Mouse (Mus musculus): Measurements from ENCODE around the gene Focad. TPM values are rescaled to one million over a fixed set of nuclear protein-coding genes. Genes with fewer than 3 reads are reported as not detected.
A peak's percentile ranks its signal among the peaks of the same experiment; 100 is the strongest.
"Not testable (repeated sequence)": the region's sequence is repeated elsewhere in the genome, so short reads cannot be mapped to it uniquely, and the experiment has no call there.

Focad gene
- polyA plus RNA-seq, 1 experiment from 2014 or later: 14.6 TPM

DNA sequence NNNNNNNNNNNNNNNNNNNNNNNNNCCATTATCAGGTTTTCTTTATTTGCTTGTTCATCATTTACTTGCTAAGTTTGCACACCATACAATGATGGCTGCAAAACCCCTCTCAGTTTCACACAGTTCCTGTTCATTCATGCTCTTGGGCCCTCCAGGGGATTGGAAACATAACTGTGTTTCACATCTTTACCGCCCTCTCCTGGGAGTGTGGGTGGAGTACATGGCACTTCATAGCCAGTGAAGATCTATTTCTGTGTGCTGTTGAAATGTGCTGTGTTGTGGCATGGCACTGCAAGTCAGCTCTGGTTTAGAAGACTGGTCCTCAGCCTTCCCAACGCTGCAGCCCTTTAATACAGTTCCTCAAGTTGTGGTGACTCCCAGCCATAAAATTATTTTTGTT, 262.2 kb downstream of the Focad start:
- H3K4me1 ChIP-seq (replicated peaks; ENCODE audit: control insufficient read depth, insufficient read depth, low read length): no peaks in the 10 kb centered on the region
- DNase-seq (ENCODE audit: low spot score): peak; percentile 37
- no peak overlapping the region for H3K4me2 ChIP-seq (replicated peaks; ENCODE audit: low read depth, low read length)
- H3K27ac ChIP-seq (ENCODE audit: low read depth, low read length): no peak overlapping the region
- H3K36me3 ChIP-seq (ENCODE audit: control insufficient read depth, insufficient read depth, low read length): no peaks in the 10 kb centered on the region
- no peak overlapping the region for H3K9ac ChIP-seq (ENCODE audit: low read depth, low read length)
- H3K27me3 ChIP-seq (ENCODE audit: control insufficient read depth, insufficient read depth, low read length): no peaks in the 10 kb centered on the region
- no peak for ATAC-seq (ENCODE audit: low FRiP score)
- H3K4me3 ChIP-seq (ENCODE audit: low read depth, low read length): no peak overlapping the region
- 62% methylated on average over 2 of the region's 2 CpGs for WGBS
- H3K9me3 ChIP-seq (ENCODE audit: control insufficient read depth, low read length): no peaks in the 10 kb centered on the region

DNA sequence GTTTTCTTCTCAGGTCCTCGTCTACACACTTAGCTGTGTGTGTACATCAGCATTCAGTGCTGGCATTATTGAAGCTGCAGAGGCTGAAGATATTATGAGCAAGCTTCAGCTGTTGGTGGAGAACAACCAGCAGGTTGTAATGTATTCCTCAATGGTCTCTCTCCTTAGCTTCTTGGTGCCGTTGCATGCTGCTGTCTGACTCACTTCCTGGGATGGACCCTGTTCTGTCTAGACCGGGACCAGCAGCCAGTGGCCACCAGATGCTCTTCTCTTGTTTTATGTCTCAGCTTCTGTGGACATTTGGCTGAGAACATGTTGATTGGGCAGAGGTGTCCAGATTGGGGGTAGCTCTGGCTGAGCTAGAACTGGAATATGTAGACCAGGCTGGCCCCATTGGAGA, 263.0 kb downstream of the Focad start:
- Histone ChIP-seq H3K36me3 (ENCODE audit: control insufficient read depth, insufficient read depth, low read length) (no peaks in the 10 kb centered on the region), H3K9ac (ENCODE audit: low read depth, low read length) (no peak overlapping the region), H3K4me1 (replicated peaks; ENCODE audit: control insufficient read depth, insufficient read depth, low read length) (no peaks in the 10 kb centered on the region), H3K27me3 (ENCODE audit: control insufficient read depth, insufficient read depth, low read length) (no peaks in the 10 kb centered on the region), H3K27ac (ENCODE audit: low read depth, low read length) (no peak overlapping the region), H3K9me3 (ENCODE audit: control insufficient read depth, low read length) (no peaks in the 10 kb centered on the region), H3K4me3 (ENCODE audit: low read depth, low read length) (no peak overlapping the region), H3K4me2 (replicated peaks; ENCODE audit: low read depth, low read length) (no peak overlapping the region)
- DNase-seq (ENCODE audit: low spot score): no peak
- 88% methylated on average over 3 of the region's 3 CpGs for WGBS
- ATAC-seq (ENCODE audit: low FRiP score): no peak

DNA sequence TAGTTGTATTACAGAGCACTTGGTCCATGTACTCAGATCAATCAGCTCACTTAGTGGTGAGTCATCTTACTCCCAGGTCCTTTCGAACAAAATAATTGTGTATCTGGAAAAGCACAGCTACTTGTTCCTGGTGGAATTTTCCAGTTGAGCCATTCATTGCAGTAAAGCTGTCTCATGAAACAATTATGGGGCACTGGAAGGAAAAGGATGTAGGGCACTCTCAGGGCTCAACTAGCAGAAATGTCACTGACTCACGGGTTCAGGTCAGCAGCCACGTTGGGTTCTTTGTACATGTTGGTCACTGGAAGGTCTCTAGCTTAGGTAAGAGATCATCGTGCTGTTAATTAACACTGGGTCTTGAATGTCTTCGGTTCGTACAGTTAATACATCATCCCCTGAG, 275.5 kb downstream of the Focad start:
- Histone ChIP-seq H3K36me3 (ENCODE audit: control insufficient read depth, insufficient read depth, low read length) (no peaks in the 10 kb centered on the region), H3K4me1 (replicated peaks; ENCODE audit: control insufficient read depth, insufficient read depth, low read length) (no peaks in the 10 kb centered on the region), H3K27me3 (ENCODE audit: control insufficient read depth, insufficient read depth, low read length) (no peaks in the 10 kb centered on the region), H3K9ac (ENCODE audit: low read depth, low read length) (no peak overlapping the region), H3K9me3 (ENCODE audit: control insufficient read depth, low read length) (no peaks in the 10 kb centered on the region), H3K27ac (ENCODE audit: low read depth, low read length) (no peak overlapping the region), H3K4me2 (replicated peaks; ENCODE audit: low read depth, low read length) (no peak overlapping the region), H3K4me3 (ENCODE audit: low read depth, low read length) (no peak overlapping the region)
- WGBS: 91% methylated on average over 6 of the region's 6 CpGs
- DNase-seq (ENCODE audit: low spot score) (no peak), ATAC-seq (ENCODE audit: low FRiP score) (no peak)

DNA sequence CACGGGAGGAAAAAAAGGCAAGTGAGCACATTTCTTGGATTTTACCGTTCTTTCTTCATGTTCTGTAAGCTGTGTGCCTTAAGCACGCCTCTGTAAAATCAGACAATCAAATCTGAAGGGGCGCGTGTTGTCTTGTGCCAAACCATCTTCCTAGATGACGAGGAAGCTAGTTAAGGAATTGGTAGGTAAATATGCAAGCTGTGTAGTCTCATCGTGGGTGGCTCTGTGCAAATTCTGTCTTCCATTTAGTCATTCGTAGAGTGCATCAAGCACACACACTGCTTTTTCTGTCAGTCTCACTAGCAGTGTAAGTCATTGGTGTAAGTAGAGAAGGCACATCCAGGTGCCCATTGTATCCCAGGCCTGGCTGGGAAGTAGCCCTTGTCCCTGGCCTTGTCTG, 276.4 kb downstream of the Focad start:
- no peak for ATAC-seq (ENCODE audit: low FRiP score)
- Histone ChIP-seq H3K9me3 (ENCODE audit: control insufficient read depth, low read length) (no peaks in the 10 kb centered on the region), H3K36me3 (ENCODE audit: control insufficient read depth, insufficient read depth, low read length) (no peaks in the 10 kb centered on the region), H3K4me2 (replicated peaks; ENCODE audit: low read depth, low read length) (no peak overlapping the region), H3K9ac (ENCODE audit: low read depth, low read length) (no peak overlapping the region), H3K4me3 (ENCODE audit: low read depth, low read length) (no peak overlapping the region), H3K27me3 (ENCODE audit: control insufficient read depth, insufficient read depth, low read length) (no peaks in the 10 kb centered on the region), H3K27ac (ENCODE audit: low read depth, low read length) (no peak overlapping the region), H3K4me1 (replicated peaks; ENCODE audit: control insufficient read depth, insufficient read depth, low read length) (no peaks in the 10 kb centered on the region)
- WGBS: 96% methylated on average over 8 of the region's 8 CpGs
- no peak for DNase-seq (ENCODE audit: low spot score)

DNA sequence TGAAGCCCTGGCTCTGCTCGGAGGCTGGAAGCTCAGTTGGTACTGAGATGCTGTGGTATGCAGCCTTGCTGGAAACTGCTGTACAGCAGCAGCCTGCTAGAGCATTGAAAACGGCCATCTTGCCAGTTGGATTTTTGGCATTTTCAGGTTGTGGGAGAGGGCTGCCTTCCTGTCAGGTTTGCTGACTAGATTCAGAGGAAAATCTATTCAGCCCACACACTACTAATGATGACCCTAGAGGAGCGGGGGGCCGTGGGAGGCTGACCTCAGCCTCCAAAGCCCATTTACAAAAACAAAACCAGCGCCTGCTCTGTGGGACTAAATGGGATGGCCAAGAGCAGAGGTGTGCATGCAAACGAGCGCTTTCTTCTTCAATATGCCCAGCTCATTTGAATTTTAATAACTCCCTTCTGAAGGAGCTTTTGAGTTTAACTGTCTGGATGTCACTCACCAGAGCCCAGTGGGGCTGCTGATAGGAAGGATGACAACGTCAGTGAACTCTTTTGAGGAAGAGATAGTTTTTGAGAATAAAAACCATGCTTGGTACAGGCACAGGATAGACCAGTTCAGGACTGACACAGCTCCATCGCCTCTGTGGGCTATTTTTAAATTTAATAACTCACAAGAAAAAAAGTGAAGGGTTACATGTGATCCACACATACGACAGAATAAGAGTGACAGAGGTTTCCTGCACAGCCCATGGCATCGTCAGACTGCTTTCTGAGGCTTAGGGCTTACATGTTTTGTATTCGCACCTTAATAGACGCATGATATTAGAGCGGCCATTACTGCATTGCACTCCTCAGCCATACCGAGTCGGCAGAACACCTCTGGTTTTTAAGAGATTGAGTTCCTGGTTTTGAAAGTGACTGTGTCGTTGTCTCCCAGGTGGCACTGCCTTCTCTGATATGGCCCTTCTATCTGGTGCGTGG, 278.1 kb downstream of the Focad start:
- no peak overlapping the region for H3K4me3 ChIP-seq (ENCODE audit: low read depth, low read length)
- WGBS: 62% methylated on average over 18 of the region's 18 CpGs
- H3K9ac ChIP-seq (ENCODE audit: low read depth, low read length): no peak overlapping the region
- ATAC-seq (ENCODE audit: low FRiP score) (peak; percentile 82), DNase-seq (ENCODE audit: low spot score) (peak; percentile 15)
- no peaks in the 10 kb centered on the region for H3K27me3 ChIP-seq (ENCODE audit: control insufficient read depth, insufficient read depth, low read length)
- no peaks in the 10 kb centered on the region for H3K36me3 ChIP-seq (ENCODE audit: control insufficient read depth, insufficient read depth, low read length)
- H3K27ac ChIP-seq (ENCODE audit: low read depth, low read length): no peak overlapping the region
- H3K4me1 ChIP-seq (replicated peaks; ENCODE audit: control insufficient read depth, insufficient read depth, low read length): no peaks in the 10 kb centered on the region
- no peak overlapping the region for H3K4me2 ChIP-seq (replicated peaks; ENCODE audit: low read depth, low read length)
- H3K9me3 ChIP-seq (ENCODE audit: control insufficient read depth, low read length): no peaks in the 10 kb centered on the region

DNA sequence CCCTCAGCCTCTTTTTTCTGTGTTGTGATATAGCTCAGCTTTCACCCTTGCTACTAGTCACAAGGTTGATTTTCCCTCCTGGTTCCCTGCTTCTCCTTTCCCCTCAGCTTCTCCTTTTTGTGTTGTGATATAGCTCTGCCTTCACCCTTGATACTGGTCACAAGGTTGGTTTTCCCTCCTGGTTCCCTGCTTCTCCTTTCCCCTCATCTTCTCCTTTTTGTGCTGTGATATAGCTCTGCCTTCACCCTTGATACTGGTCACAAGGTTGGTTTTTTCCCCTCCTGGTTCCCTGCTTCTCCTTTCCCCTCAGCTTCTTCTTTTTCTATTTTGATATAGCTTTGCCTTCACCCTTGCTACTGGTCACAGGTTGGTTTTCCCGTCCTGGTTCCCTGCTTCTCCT, 295.6 kb downstream of the Focad start:
- 86% methylated on average over 1 of the region's 1 CpGs for WGBS
- no peak overlapping the region for H3K4me2 ChIP-seq (replicated peaks; ENCODE audit: low read depth, low read length)

DNA sequence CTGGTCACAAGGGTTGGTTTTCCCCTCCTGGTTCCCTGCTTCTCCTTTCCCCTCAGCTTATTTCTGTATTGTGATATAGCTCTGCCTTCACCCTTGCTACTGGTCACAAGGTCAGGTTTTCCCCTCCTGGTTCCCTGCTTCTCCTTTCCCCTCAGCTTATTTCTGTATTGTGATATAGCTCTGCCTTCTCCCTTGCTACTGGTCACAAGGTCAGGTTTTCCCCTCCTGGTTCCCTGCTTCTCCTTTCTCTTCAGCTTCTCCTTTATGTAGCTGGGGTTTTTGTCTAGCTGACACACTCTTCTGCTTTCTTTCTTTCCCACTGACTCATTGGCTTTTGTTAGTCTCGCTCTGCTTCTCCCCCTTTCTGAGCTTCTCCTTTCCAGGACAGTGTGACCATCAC, 296.2 kb downstream of the Focad start:
- not testable (repeated sequence) for H3K4me3 ChIP-seq (ENCODE audit: low read depth, low read length); H3K4me1 ChIP-seq (replicated peaks; ENCODE audit: control insufficient read depth, insufficient read depth, low read length); H3K9ac ChIP-seq (ENCODE audit: low read depth, low read length); H3K27ac ChIP-seq (ENCODE audit: low read depth, low read length); DNase-seq (ENCODE audit: low spot score); H3K27me3 ChIP-seq (ENCODE audit: control insufficient read depth, insufficient read depth, low read length); H3K9me3 ChIP-seq (ENCODE audit: control insufficient read depth, low read length); H3K36me3 ChIP-seq (ENCODE audit: control insufficient read depth, insufficient read depth, low read length); H3K4me2 ChIP-seq (replicated peaks; ENCODE audit: low read depth, low read length); ATAC-seq (ENCODE audit: low FRiP score)
- WGBS: 42% methylated on average over 1 of the region's 1 CpGs

More for the DNA sequence above, 295.6 kb downstream of the Focad start:
- H3K4me3 ChIP-seq (ENCODE audit: low read depth, low read length): no peak overlapping the region
- no peaks in the 10 kb centered on the region for H3K36me3 ChIP-seq (ENCODE audit: control insufficient read depth, insufficient read depth, low read length)
- no peaks in the 10 kb centered on the region for H3K27me3 ChIP-seq (ENCODE audit: control insufficient read depth, insufficient read depth, low read length)
- H3K9me3 ChIP-seq (ENCODE audit: control insufficient read depth, low read length): no peaks in the 10 kb centered on the region
- H3K4me1 ChIP-seq (replicated peaks; ENCODE audit: control insufficient read depth, insufficient read depth, low read length): no peaks in the 10 kb centered on the region
- ATAC-seq (ENCODE audit: low FRiP score): no peak
- no peak overlapping the region for H3K27ac ChIP-seq (ENCODE audit: low read depth, low read length)
- H3K9ac ChIP-seq (ENCODE audit: low read depth, low read length): no peak overlapping the region
- DNase-seq (ENCODE audit: low spot score): no peak

DNA sequence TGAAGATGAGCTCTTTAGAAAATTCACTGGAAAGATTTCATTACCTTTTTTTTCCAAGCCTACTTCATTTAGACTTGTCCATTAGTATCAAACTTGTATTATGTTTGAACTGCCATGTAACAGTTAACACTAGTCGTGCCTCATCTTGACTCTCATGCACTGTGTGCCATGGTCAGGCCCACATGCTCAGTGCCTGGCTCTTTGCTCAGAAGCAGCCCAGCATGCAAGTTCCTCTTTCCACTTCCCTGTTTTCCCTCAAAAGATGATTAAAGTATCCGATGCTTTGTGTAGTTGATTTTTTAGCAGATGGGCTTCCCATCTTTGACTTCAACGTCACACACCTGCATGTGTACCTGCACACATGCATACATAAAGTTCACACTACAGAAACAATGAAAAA, 301.3 kb downstream of the Focad start:
- WGBS: 92% methylated on average over 3 of the region's 3 CpGs
- ATAC-seq (ENCODE audit: low FRiP score) (no peak), DNase-seq (ENCODE audit: low spot score) (no peak)
- Histone ChIP-seq H3K9ac (ENCODE audit: low read depth, low read length) (no peak overlapping the region), H3K27me3 (ENCODE audit: control insufficient read depth, insufficient read depth, low read length) (no peaks in the 10 kb centered on the region), H3K36me3 (ENCODE audit: control insufficient read depth, insufficient read depth, low read length) (no peaks in the 10 kb centered on the region), H3K9me3 (ENCODE audit: control insufficient read depth, low read length) (no peaks in the 10 kb centered on the region), H3K4me2 (replicated peaks; ENCODE audit: low read depth, low read length) (no peak overlapping the region), H3K27ac (ENCODE audit: low read depth, low read length) (no peak overlapping the region), H3K4me3 (ENCODE audit: low read depth, low read length) (no peak overlapping the region), H3K4me1 (replicated peaks; ENCODE audit: control insufficient read depth, insufficient read depth, low read length) (no peaks in the 10 kb centered on the region)

DNA sequence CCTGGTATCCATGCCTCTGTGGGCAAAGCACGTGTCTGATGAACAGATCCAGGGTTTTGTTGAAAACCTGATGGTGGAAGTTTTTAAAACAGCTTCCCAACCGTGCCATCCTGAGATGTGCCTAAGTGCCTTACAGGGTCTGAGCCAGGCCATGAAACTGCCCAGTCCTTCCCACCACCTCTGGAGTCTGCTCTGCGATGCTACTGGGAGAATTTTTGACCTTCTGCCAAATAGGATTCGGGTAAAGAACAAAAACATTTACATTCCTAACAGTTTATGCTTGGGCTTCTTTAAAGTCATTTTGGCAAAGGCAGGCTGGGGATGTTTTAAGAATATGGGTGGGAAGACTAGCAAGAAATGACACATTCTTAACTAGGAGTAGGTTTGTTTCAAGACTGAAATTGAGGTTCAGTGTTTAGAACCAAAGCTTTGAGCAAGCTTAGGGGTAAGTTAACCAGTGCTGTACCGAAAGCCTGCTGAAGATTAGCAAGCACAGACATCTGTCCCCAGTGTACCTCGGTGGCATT, 302.6 kb downstream of the Focad start:
- Histone ChIP-seq H3K4me3 (ENCODE audit: low read depth, low read length) (no peak overlapping the region), H3K4me2 (replicated peaks; ENCODE audit: low read depth, low read length) (no peak overlapping the region), H3K27me3 (ENCODE audit: control insufficient read depth, insufficient read depth, low read length) (no peaks in the 10 kb centered on the region), H3K9me3 (ENCODE audit: control insufficient read depth, low read length) (no peaks in the 10 kb centered on the region), H3K9ac (ENCODE audit: low read depth, low read length) (no peak overlapping the region), H3K36me3 (ENCODE audit: control insufficient read depth, insufficient read depth, low read length) (no peaks in the 10 kb centered on the region), H3K4me1 (replicated peaks; ENCODE audit: control insufficient read depth, insufficient read depth, low read length) (no peaks in the 10 kb centered on the region), H3K27ac (ENCODE audit: low read depth, low read length) (no peak overlapping the region)
- ATAC-seq (ENCODE audit: low FRiP score) (no peak), DNase-seq (ENCODE audit: low spot score) (no peak)
- WGBS: 84% methylated on average over 6 of the region's 6 CpGs

All from hindbrain, embryonic 11.5 days (tissue).